Mouse (Mus musculus): ENCODE data around the gene Optc. TPM values are rescaled to one million over a fixed set of nuclear protein-coding genes. Genes with fewer than 3 reads are reported as not detected.

Optc gene
- polyA plus RNA-seq (2012; rRNA removed): 26.3 and 26.9 TPM in 2 replicates

DNA sequence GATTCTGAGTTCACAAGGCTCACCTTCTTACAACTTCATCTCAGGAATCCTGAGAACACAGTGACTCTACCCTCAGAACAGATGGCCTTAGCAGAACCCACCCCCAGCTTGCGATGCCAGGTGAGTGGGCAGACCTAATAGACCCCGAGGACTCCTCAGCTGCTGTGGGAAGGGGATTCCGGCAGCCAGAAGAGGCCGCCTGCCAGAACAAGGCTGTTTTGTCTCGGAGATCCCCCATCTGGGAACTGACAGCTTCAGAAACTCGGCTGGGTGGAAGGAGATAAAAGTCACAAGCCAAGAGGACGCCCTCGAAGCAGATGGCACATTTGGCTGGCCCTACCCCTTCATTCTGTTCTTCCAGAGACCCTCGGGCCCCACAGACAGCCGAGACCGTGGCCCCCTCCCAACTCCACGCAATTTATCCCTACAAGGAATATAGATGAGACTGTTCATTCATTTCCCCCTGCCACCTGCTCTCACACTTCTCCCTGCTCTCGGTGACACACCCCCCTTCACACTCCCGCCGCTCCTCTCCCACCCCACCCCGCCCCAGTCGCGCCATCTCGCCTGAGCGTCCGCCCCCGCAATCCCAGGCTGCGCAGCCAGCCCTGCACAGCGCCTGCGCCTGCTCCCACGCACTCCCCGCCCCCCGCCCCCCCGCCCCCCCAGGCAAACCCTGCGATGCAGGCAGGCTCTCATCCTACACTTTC, at the start of gene Optc:
Gene Optc, minus strand, starts transcription at position 51 of the 710 bp plus-strand sequence.
- no peak for DNase-seq (ENCODE audit: low read depth, low spot score)
- WGBS: 8% methylated on average over 30 of the region's 30 CpGs

DNA sequence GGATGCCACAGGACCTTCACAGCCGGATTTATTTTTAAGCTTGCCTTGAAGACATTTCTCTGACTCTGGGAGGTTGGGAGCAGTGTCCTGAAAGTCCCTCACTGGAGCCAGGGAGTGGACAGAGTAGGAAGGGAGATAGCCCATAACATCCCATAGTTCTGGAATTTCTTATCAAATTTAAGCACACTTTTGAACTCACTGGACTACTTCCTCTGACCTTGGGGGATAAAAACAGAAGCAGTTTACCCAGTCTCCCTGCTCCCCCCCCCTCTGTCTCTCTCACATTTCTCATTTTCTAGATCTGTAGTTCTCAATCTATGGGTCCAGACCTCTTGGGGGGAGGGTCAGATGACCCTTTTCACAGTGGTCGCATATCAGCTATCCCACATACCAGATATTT, 46.2 kb upstream of the Optc start:
- WGBS: 58% methylated on average over 2 of the region's 2 CpGs

DNA sequence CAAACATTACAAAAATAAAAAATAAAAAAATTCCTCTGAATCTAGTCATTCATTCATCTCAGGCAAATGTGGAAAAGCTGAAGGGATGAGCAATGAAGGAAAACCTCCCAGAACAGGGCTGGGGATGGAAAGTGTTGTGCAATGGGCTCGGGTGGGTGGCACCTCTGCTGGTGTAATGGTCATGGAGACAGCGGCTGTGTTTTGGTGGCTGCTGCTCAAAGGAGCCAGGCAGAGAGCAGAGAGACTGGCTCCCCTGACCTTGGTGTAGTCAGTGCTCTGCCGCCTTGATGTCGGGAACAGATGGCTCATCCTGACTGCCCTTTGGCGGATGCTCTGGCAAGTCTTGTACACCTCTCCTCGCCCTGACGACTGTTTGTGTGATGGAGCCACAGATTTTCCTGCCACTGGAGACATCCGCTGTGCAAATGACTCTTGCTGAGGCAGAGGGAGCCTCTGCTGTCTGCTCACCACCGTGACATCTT, 45.5 kb upstream of the Optc start:
- 60% methylated on average over 9 of the region's 9 CpGs for WGBS

More for the DNA sequence above, 46.2 kb upstream of the Optc start:
- no peak for DNase-seq (ENCODE audit: low read depth, low spot score)

GRCm38 (mm10) chr1:133951598-133951997, 43.8 kb upstream of the Optc start:
- 65% methylated on average over 6 of the region's 6 CpGs for WGBS

More for the DNA sequence above, 45.5 kb upstream of the Optc start:
- DNase-seq (ENCODE audit: low read depth, low spot score): no peak

GRCm38 (mm10) chr1:133950061-133950782, 42.4 kb upstream of the Optc start:
- no peak for DNase-seq (ENCODE audit: low read depth, low spot score)
- WGBS: 27% methylated on average over 7 of the region's 7 CpGs

More at GRCm38 (mm10) chr1:133951598-133951997, 43.8 kb upstream of the Optc start:
- DNase-seq (ENCODE audit: low read depth, low spot score): no peak

- WGBS: 95% methylated on average over 3 of the region's 3 CpGs
- no peak for DNase-seq (ENCODE audit: low read depth, low spot score)
Measured at GRCm38 (mm10) chr1:133945106-133945505, 37.3 kb upstream of the Optc start.

GRCm38 (mm10) chr1:133941904-133942303, 34.1 kb upstream of the Optc start:
- 85% methylated on average over 3 of the region's 3 CpGs for WGBS

DNA sequence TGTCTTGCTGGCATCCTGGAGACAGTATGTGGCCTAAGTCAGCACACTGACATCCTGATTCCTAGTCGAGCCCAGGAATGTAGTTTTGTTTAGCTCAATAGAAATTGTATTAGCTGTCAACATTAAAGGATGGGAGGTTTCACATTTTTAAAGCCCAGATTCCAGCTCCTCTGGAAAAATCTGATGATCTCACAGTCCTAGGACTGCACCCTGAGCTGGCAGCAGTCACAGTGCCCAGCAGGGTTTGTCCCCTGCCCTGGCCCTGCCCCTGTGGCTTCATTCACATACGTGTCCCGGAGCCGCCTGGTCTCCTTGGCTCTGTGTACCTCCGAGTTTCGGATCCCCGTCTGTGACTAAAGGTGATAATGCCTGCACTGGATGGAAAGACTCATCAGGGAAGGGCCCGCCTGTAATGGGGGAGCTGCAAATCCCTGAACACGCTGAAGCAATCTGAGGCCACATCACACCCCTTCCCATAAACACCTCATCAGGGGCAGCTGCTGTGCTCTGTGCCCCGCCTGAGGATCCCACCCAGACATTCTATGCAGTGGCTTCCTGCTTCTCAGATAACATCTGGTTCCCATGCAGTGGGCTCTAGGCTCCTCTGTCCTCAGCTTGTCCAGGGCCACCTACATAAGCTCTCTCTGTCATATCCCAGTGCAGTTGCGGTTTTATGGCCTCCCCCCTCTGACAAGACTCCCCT, 33.5 kb upstream of the Optc start:
- DNase-seq (ENCODE audit: low read depth, low spot score): no peak
- 76% methylated on average over 11 of the region's 11 CpGs for WGBS

More at GRCm38 (mm10) chr1:133941904-133942303, 34.1 kb upstream of the Optc start:
- DNase-seq (ENCODE audit: low read depth, low spot score): no peak

DNA sequence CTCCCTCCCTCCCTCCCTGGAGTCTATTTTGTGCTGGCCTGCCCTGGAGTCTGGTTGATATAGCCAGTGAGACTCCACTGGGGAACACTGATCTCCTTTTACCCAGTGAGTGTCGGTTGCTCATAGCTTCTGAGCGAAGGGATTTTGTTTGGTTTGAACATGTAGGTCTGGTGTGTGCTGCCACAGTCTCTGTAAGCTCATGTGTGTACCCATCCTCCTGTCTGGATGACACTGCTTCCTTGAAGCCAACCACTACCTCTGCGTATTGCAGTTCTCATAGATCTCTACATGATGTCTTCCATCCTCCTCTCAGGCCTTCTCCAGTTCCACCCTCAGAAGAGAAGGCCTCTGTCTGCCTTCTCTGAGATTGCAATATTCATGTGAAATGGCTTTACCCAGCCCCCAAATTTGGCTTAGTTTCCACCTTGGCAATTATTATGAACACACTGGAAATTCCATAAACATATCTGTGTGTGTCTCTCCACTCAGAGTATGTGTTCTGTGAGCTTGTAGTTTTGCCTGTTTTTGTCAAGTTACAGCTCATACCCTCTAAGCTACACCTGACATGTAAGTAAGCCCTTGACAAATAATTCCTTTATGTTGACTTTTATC, 32.8 kb upstream of the Optc start:
- no peak for DNase-seq (ENCODE audit: low read depth, low spot score)
- 84% methylated on average over 3 of the region's 3 CpGs for WGBS

DNA sequence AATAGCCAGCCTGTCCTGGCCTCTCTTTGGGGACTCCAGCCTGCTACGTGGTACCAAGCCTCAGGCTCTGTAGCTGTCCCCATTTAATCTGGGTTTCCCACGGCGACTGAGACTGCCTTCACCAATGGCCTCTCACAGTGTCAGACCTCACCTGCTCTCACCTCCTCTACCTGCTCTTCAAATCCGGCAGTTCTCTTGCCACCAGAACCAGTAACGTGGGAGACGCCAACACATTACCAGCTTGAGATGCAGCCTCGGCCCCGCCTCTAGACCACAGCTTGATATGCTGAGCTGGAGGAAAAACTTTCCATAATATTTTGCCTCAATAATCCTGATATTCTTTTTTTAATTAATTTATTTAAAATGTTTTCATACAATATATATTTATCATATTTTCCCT, 31.9 kb upstream of the Optc start:
- DNase-seq (ENCODE audit: low read depth, low spot score): no peak

GRCm38 (mm10) chr1:133936169-133936568, 28.4 kb upstream of the Optc start:
- 92% methylated on average over 3 of the region's 3 CpGs for WGBS
- DNase-seq (ENCODE audit: low read depth, low spot score): no peak

More for the DNA sequence above, 31.9 kb upstream of the Optc start:
- WGBS: 94% methylated on average over 8 of the region's 8 CpGs

DNA sequence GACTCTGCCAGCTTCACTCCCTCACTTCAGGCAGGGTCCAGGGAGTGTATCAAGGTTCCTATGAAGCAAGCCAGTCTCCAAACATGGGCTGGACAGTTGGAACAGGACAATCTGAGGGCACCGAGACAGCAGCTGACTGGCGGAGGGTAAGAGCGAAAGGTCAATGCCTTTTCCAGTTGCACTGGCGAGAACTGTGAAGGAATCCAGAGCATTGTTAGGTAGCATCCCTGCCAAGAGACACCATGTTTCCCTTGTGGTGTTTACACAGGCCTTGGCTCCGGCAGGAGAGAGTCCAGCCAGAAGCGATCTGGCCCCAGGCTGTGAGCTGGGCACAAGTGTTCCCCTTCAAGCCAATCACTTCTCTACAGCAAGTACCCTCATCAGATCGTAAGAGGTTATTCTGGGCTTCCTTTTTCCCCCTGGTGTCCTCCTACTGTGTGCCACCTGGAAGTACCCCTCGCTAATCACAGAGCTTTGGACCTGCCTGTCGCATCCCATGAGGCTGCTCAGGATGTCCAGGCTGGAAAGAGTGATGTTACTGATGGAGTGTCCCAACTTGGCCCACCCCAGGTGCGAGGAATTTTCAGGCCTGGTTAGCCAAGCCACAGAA, 26.7 kb upstream of the Optc start:
- 80% methylated on average over 10 of the region's 10 CpGs for WGBS
- DNase-seq (ENCODE audit: low read depth, low spot score): no peak

DNA sequence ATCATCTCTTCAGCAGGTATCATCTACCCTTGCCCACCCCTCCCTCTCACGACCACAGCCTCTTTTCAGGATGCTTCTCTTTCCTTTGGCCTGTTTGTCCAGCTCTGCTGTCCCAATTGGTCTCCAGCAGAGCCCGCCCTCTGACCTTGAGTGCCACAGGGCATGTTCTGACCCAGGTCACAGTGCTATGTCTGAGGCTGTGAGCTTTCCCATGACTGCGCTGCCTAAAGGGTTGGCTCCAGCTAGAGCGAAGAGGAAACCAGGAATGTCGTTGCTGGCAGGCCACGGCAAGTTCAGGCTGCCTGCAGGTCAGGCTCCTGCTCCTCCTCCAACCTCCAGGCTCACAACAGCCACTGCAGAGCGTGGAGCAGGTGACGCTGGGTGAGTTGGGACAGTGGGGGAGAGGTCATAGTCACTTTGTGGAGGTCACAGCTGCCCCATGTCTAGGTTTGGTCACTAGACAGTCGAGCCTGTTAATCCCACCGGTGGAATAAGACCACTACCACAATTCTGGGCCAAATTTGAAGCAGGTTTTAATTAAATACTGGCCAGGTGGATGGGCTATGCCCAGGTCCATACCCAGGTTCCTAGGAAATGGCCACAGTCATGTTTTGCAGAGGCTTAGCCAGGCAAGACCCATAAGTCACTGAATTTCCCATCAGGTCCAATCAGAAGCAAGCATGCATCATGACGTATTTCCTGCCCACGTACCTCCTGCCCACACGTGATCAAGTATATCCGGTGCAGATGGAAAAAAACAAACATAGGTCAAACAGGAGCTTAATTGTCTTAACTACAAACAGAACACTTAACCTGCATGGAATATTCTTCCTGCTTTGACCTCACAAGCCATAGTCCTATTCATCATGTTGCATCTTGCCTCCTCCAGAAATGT, 25.7 kb upstream of the Optc start:
- WGBS: 67% methylated on average over 14 of the region's 14 CpGs
- no peak for DNase-seq (ENCODE audit: low read depth, low spot score)

DNA sequence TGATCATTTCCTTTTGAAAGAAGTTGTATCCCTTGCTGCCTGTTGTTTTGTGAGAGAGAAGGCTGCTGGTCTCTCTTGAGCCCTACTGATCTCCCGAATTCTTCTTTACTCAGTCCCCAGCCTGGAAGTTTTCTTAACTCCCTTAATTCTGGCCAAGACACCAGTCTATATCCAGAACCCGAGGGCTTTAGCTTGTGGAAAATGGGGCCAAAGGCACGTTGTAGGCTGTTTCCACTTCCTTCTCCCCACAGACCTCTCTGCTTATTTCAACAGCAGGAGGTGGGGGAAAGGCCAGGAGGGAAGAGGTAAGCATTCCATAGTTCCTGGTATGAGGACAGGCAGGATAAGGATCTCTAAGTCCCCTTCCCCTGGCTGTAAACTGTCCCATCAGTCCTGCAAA, 22.2 kb upstream of the Optc start:
- DNase-seq (ENCODE audit: low read depth, low spot score): no peak
- WGBS: 50% methylated on average over 3 of the region's 3 CpGs

DNA sequence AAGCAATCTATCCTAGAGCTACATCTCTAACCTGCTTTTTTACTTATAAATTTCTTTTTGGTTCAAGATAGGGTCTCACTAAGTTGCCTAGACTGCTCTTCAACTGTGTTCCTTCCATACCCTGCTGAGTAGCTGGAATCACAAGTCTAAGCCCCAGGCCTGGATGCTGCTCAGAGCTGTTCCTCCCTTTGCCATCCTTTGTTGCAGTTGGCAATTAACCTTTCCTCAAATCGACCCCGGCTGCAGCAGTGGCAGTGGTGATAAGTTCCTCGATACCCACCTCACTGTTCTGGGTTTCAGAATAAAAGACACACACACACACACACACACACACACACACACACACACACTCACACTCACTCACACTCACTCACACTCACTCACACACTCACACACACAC, 17.4 kb upstream of the Optc start:
- no peak for DNase-seq (ENCODE audit: low read depth, low spot score)
- 90% methylated on average over 3 of the region's 3 CpGs for WGBS

DNA sequence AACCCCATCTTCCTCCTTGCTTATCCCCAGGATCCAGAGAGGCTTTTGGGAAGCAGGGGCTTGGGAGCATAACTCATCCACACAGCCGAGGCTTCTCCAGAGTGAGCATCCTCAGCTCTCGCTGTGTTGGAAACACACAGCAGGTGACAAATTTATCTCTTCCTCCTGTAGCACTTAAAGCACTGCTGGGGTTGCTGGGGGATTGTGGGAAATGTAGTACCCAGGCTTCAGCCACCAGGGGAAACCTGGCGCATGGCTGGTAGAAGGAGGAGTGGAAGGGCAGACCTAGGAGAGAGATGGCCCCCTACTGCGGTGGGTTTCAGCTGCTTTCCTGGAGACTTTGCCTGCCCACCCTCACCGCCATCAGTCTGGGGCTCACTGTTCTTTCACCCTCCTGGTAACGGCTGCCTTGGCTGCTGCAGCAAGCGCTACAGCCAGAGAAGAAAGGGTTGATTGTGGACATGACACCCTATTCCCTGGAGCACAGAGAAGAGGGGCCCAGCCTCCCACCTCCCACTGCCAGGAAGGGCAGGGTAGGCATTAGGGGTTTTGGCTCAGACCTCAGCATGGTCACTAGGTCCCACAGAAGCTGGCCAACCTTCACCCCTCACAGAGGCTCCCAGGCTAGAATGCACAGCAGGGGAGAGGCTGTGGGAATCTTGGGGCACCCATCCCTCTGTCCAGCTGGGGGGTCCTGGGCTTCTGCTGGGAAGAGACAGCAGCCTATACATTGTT, 16.5 kb upstream of the Optc start:
- 55% methylated on average over 7 of the region's 7 CpGs for WGBS
- DNase-seq (ENCODE audit: low read depth, low spot score): no peak

- WGBS: 88% methylated on average over 5 of the region's 5 CpGs
- DNase-seq (ENCODE audit: low read depth, low spot score): no peak
Measured at GRCm38 (mm10) chr1:133923071-133923470, 15.3 kb upstream of the Optc start.

GRCm38 (mm10) chr1:133921304-133921751, 13.5 kb upstream of the Optc start, which contains the start of gene Prelp:
Prelp (minus strand) TSS chr1:133921414.
- WGBS: 8% methylated on average over 8 of the region's 8 CpGs
- DNase-seq (ENCODE audit: low read depth, low spot score): no peak
